Mouse (Mus musculus) limb, embryonic 13.5 days (tissue): ENCODE results near the gene Cntnap5b. TPM values are rescaled to one million over a fixed set of nuclear protein-coding genes. Genes with fewer than 3 reads are reported as not detected.
"Not testable (repeated sequence)": the region's sequence is repeated elsewhere in the genome, so short reads cannot be mapped to it uniquely, and the experiment has no call there.

Experiments used
- ATAC-seq: fragments of 200-750 bp; cut with Nextera tagmentation; 2 replicates; pipeline ENCODE4 v1.8.0; 2017; ENCODE audit warnings: low read depth, moderate number of reproducible peaks, moderate TSS enrichment; ENCODE audit not compliant: low FRiP score
- H3K27ac ChIP-seq: fragments of 300-500 bp; sonication (generic); 2 replicates; pipeline ENCODE4 v1.5.1; 2015; ENCODE audit warnings: inconsistent platforms, mild to moderate bottlenecking, moderate library complexity
- H3K27me3 ChIP-seq: fragments of 300-500 bp; sonication (generic); 2 replicates; pipeline ENCODE4 v1.6.1; 2015; ENCODE audit warnings: mild to moderate bottlenecking, inconsistent platforms
- H3K36me3 ChIP-seq: fragments of 300-500 bp; sonication (generic); 2 replicates; pipeline ENCODE4 v1.6.1; 2015; ENCODE audit warnings: inconsistent platforms, mild to moderate bottlenecking, moderate library complexity
- H3K4me1 ChIP-seq: fragments of 300-500 bp; sonication (generic); 2 replicates; pipeline ENCODE4 v1.6.1; 2015; ENCODE audit warnings: inconsistent platforms
- H3K4me2 ChIP-seq: fragments of 300-500 bp; sonication (generic); replicated peaks from 2 replicates; pipeline ENCODE4 v1.6.1; 2015; ENCODE audit warnings: inconsistent platforms, mild to moderate bottlenecking, moderate library complexity
- H3K4me3 ChIP-seq: fragments of 300-500 bp; sonication (generic); 2 replicates; pipeline ENCODE4 v1.5.1; 2015; ENCODE audit warnings: moderate library complexity, mild to moderate bottlenecking, inconsistent platforms
- H3K9ac ChIP-seq: fragments of 300-500 bp; sonication (generic); 2 replicates; pipeline ENCODE4 v1.6.1; 2015; ENCODE audit warnings: mild to moderate bottlenecking, inconsistent platforms
- H3K9me3 ChIP-seq: fragments of 300-500 bp; sonication (generic); 2 replicates; pipeline ENCODE4 v1.6.1; 2016; ENCODE audit warnings: inconsistent platforms
- WGBS: fragments of 180-500 bp; shearing (Covaris S2); methylation state at CpG from one replicate; pipeline ENCODE4 v1.1.7; 2015; 5-methylcytosine and 5-hydroxymethylcytosine counted together
- polyA plus RNA-seq: library from polyadenylated mRNA; unstranded; fragments of >200 nt; fragmentation: Nextera tagmentation; extraction: Ambion mirVana; gene quantifications from 2 replicates; pipeline ENCODE4 v1.2.1, GENCODE M21; 2015

Gene Cntnap5b
- polyA plus RNA-seq, 1 experiment from 2014 or later, result not detected

DNA sequence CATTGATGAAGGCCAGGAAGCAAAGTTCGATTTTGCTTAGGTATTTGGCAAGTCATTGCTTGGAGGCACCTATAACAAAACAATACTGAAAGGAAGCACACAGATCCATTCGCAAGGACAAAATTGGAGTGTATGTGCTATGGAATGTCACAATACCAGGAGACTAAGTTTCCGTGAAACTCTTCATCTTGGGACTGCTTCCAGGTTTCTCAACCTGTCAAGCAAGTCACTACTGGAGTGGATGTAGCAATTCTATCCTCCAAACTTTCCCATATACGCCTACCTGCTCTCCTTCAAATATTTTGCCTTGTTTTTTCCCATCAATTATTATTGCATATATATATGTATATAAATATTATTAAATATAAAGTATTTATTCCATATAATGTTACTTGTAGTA, 228.7 kb downstream of the Cntnap5b start:
- H3K27ac ChIP-seq, result not testable (repeated sequence)

GRCm38 (mm10) chr1:100006021-100006745, 233.6 kb downstream of the Cntnap5b start:
- Histone ChIP-seq H3K36me3 (no peaks in the 10 kb centered on the region), H3K4me2 (no peak overlapping the region), H3K9me3 (no peaks in the 10 kb centered on the region), H3K27me3 (no peaks in the 10 kb centered on the region), H3K4me3 (no peak overlapping the region), H3K9ac (no peak overlapping the region), H3K4me1 (no peaks in the 10 kb centered on the region), H3K27ac (no peak overlapping the region)
- ATAC-seq, result no peak
- 89% methylated on average over 5 of the region's 5 CpGs for WGBS

More for the DNA sequence above, 228.7 kb downstream of the Cntnap5b start:
- H3K9ac ChIP-seq, H3K4me2 ChIP-seq, H3K36me3 ChIP-seq, H3K4me3 ChIP-seq, H3K27me3 ChIP-seq, H3K9me3 ChIP-seq, ATAC-seq, H3K4me1 ChIP-seq: not testable (repeated sequence)
- WGBS, result 90% methylated on average over 4 of the region's 4 CpGs

GRCm38 (mm10) chr1:100041808-100042207, 269.2 kb downstream of the Cntnap5b start:
- Histone ChIP-seq H3K9ac (no peak overlapping the region), H3K27ac (no peak overlapping the region), H3K9me3 (no peaks in the 10 kb centered on the region), H3K4me2 (no peak overlapping the region), H3K4me1 (no peaks in the 10 kb centered on the region), H3K4me3 (no peak overlapping the region), H3K36me3 (no peaks in the 10 kb centered on the region), H3K27me3 (no peaks in the 10 kb centered on the region)
- peak; percentile 64 for ATAC-seq
- 55% methylated on average over 2 of the region's 2 CpGs for WGBS

DNA sequence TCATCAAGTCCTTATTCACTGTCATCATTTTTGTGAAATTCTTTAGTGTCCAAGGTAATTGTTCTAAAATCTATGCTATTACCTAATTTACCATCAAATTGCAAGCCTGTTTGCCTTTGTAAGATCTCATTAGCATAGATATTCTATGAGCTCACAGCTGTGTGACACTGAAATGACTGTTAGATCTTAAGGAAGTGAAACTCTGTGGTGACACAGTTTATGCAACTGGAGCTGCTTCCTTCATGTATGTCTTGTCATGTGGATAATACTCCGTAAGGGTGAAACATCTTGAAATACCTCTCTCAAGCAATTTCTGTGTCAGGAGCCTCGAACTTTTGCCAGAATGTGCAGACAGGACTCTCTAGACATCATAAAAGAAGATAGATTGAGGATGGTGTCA, 307.2 kb downstream of the Cntnap5b start:
- ATAC-seq, result no peak
- no peak overlapping the region for H3K27ac ChIP-seq
- no peak overlapping the region for H3K4me3 ChIP-seq
- no peaks in the 10 kb centered on the region for H3K36me3 ChIP-seq
- WGBS, result 68% methylated on average over 2 of the region's 2 CpGs
- no peaks in the 10 kb centered on the region for H3K4me1 ChIP-seq
- H3K9ac ChIP-seq, result no peak overlapping the region
- no peaks in the 10 kb centered on the region for H3K27me3 ChIP-seq
- no peaks in the 10 kb centered on the region for H3K9me3 ChIP-seq
- H3K4me2 ChIP-seq, result no peak overlapping the region

GRCm38 (mm10) chr1:100100516-100100915, 328.0 kb downstream of the Cntnap5b start:
- Histone ChIP-seq H3K9ac (no peak overlapping the region), H3K4me3 (no peak overlapping the region), H3K9me3 (no peaks in the 10 kb centered on the region), H3K27me3 (no peaks in the 10 kb centered on the region), H3K27ac (no peak overlapping the region), H3K4me1 (no peaks in the 10 kb centered on the region), H3K4me2 (no peak overlapping the region), H3K36me3 (no peaks in the 10 kb centered on the region)
- ATAC-seq, result no peak

- no peak for ATAC-seq
- Histone ChIP-seq H3K27me3 (no peaks in the 10 kb centered on the region), H3K9ac (no peak overlapping the region), H3K36me3 (no peaks in the 10 kb centered on the region), H3K4me1 (no peaks in the 10 kb centered on the region), H3K4me3 (no peak overlapping the region), H3K4me2 (no peak overlapping the region), H3K27ac (no peak overlapping the region), H3K9me3 (no peaks in the 10 kb centered on the region)
- WGBS, result 68% methylated on average over 1 of the region's 1 CpGs
These were observed 328.5 kb downstream of the Cntnap5b start for GRCm38 (mm10) chr1:100101017-100101416.

- H3K4me1 ChIP-seq, result no peaks in the 10 kb centered on the region
- no peak overlapping the region for H3K4me3 ChIP-seq
- ATAC-seq, result no peak
- H3K27me3 ChIP-seq, result no peaks in the 10 kb centered on the region
- no peak overlapping the region for H3K27ac ChIP-seq
- no peaks in the 10 kb centered on the region for H3K36me3 ChIP-seq
- no peaks in the 10 kb centered on the region for H3K9me3 ChIP-seq
- no peak overlapping the region for H3K4me2 ChIP-seq
- H3K9ac ChIP-seq, result no peak overlapping the region
- WGBS, result 74% methylated on average over 2 of the region's 2 CpGs
These were observed 331.8 kb downstream of the Cntnap5b start for GRCm38 (mm10) chr1:100104343-100104742.

GRCm38 (mm10) chr1:100122410-100122935, 349.9 kb downstream of the Cntnap5b start:
- Histone ChIP-seq H3K9me3 (no peaks in the 10 kb centered on the region), H3K4me2 (no peak overlapping the region), H3K36me3 (no peaks in the 10 kb centered on the region), H3K27ac (no peak overlapping the region), H3K4me1 (no peaks in the 10 kb centered on the region), H3K27me3 (no peaks in the 10 kb centered on the region), H3K9ac (no peak overlapping the region), H3K4me3 (no peak overlapping the region)
- no peak for ATAC-seq

- WGBS, result 70% methylated on average over 2 of the region's 2 CpGs
- Histone ChIP-seq H3K4me1 (no peaks in the 10 kb centered on the region), H3K27me3 (no peaks in the 10 kb centered on the region), H3K4me3 (no peak overlapping the region), H3K9me3 (no peaks in the 10 kb centered on the region), H3K4me2 (no peak overlapping the region), H3K36me3 (no peaks in the 10 kb centered on the region), H3K27ac (no peak overlapping the region), H3K9ac (no peak overlapping the region)
- no peak for ATAC-seq
These were observed 391.2 kb downstream of the Cntnap5b start for GRCm38 (mm10) chr1:100163588-100164357.

DNA sequence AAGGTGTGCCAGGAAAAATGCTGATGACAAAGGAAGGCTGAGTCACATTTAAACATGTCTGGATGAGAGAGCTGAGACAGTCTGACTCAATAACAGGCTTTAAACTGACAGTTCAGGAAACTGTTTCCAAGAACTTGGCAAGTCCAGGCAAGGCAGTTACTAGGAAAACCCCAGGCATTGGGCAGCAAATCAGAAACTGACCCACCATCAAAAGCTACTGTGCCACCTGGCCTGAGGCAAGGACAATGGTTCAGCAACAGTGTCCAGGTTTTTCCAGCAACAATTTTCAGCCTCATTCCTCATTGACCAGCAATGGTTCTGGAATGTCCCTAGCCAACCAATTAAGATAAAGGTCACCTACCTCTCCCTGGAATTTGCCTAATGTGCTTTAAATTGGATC, 399.0 kb downstream of the Cntnap5b start:
- no peaks in the 10 kb centered on the region for H3K27me3 ChIP-seq
- no peaks in the 10 kb centered on the region for H3K9me3 ChIP-seq
- H3K27ac ChIP-seq, result no peak overlapping the region
- H3K4me2 ChIP-seq, result no peak overlapping the region
- H3K4me3 ChIP-seq, result no peak overlapping the region
- H3K4me1 ChIP-seq, result no peaks in the 10 kb centered on the region
- H3K36me3 ChIP-seq, result no peaks in the 10 kb centered on the region
- ATAC-seq, result no peak
- H3K9ac ChIP-seq, result no peak overlapping the region

GRCm38 (mm10) chr1:100180050-100180449, 407.5 kb downstream of the Cntnap5b start:
- Histone ChIP-seq H3K9me3 (no peaks in the 10 kb centered on the region; the same call in 1 of the 2 replicates), H3K4me1 (no peaks in the 10 kb centered on the region), H3K36me3 (no peaks in the 10 kb centered on the region), H3K27me3 (no peaks in the 10 kb centered on the region), H3K27ac (no peak overlapping the region), H3K4me3 (no peak overlapping the region), H3K9ac (no peak overlapping the region), H3K4me2 (no peak overlapping the region)
- peak; percentile 97 for ATAC-seq
- WGBS, result 79% methylated on average over 5 of the region's 5 CpGs

- H3K36me3 ChIP-seq, result no peaks in the 10 kb centered on the region
- no peaks in the 10 kb centered on the region for H3K4me1 ChIP-seq
- H3K9me3 ChIP-seq, result no peaks in the 10 kb centered on the region
- peak; percentile 69; the same call in 1 of the 2 replicates for ATAC-seq
- H3K9ac ChIP-seq, result no peak overlapping the region
- WGBS, result 15% methylated on average over 6 of the region's 6 CpGs
- H3K4me3 ChIP-seq, result no peak overlapping the region
- no peak overlapping the region for H3K4me2 ChIP-seq
- H3K27me3 ChIP-seq, result no peaks in the 10 kb centered on the region; the same call in 1 of the 2 replicates
- no peak overlapping the region for H3K27ac ChIP-seq
These were observed 459.5 kb downstream of the Cntnap5b start for GRCm38 (mm10) chr1:100231980-100232608.
